Mouse (Mus musculus): ENCODE measurements around the gene H2-Q1.
"Not testable (repeated sequence)": the region's sequence is repeated elsewhere in the genome, so short reads cannot be mapped to it uniquely, and the experiment has no call there.

Gene H2-Q1

DNA sequence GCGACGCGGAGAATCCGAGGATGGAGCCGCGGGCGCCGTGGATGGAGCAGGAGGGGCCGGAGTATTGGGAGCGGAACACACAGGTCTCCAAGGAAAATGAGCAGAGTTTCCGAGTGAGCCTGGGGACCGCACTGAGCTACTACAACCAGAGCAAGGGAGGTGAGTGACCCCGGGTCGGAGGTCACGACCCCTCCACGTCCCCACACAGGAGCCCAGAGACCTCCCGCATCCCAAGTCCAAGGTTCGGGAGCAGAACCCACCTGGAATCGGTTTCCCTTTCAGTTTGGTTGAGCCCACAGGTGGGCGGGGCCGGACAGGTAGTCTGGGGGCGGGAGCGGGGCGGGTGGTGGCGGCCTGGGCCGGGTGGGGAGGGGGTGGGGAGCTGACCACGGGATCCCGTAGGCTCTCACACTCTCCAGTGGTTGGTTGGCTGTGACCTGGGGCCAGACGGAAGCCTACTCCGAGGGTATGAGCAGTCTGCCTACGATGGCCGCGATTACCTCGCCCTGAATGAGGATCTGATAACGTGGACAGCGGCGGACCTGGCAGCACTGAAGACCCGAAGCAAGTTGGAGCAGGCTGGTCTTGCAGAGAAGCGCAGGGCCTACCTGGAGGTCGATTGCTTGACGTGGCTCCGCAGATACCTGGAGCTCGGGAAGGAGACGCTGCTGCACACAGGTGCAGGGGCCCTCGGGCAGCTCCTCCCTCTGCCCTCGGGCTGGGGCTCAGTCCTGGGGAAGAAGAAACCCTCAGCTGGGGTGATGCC, 22.7 kb downstream of the H2-Q1 start:
- DNase-seq (ENCODE audit: low read depth, low spot score) = peak; percentile 60

- not testable (repeated sequence) for DNase-seq (ENCODE audit: low read depth, low spot score)
These were observed 27.5 kb downstream of the H2-Q1 start for GRCm38 (mm10) chr17:35347659-35348058.

DNA sequence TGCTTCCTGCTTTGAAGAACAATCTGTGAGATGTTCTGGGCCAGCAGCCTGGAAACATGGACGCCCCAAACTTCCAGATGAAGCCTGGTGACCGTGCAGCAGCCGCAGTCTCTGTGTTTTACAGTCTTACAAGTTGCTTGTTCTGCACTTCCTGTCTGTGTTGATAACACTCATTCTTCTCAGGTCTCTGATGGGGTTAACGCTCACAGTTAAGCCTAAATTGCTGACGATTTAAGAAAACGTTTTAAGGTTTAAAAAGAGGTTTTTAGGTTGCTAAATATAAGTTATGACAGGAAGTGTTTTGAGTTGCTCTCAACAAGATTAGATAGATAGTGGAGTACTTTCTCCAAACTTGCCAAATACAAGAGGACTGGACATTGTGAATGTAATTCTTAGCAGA, 33.1 kb downstream of the H2-Q1 start:
- DNase-seq (ENCODE audit: low read depth, low spot score) = peak; percentile 51

GRCm38 (mm10) chr17:35354071-35354470, 33.9 kb downstream of the H2-Q1 start:
- peak; percentile 37 for DNase-seq (ENCODE audit: low read depth, low spot score)

- no peak for DNase-seq (ENCODE audit: low read depth, low spot score)
These were observed 36.9 kb downstream of the H2-Q1 start for GRCm38 (mm10) chr17:35357086-35357485.

DNA sequence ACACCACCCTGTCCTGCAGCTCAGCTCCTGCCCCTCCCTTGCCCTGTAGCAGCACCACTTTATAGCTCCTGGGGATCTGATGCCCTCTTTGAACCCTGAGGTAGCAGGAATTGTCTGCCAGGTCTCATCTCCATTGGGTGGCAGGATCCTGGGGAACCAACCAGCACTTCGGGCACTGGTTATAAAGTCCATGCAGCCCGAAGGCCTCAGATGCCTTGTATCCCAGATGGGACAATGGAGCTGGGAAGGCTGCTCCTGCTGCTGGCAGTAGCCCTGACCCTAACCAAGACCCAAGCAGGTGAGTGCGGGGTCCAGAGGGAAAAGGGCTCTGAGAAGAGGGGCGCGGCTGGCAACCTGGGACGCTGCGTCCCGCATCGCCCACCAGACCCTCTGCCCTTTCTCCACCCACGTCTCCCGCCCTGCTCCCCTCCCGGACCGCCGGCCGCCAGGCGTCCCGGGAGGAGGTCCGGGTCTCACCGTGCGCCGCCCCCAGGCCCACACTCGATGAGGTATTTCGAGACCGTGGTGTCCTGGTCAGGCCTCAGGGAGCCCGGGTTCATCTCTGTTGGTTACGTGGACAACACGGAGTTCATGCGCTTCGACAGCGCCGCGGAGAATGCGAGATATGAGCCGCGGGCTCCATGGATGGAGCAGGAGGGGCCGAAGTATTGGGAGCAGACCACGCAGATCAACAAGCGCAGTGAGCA, 38.7 kb downstream of the H2-Q1 start:
- no peak for DNase-seq (ENCODE audit: low read depth, low spot score)

DNA sequence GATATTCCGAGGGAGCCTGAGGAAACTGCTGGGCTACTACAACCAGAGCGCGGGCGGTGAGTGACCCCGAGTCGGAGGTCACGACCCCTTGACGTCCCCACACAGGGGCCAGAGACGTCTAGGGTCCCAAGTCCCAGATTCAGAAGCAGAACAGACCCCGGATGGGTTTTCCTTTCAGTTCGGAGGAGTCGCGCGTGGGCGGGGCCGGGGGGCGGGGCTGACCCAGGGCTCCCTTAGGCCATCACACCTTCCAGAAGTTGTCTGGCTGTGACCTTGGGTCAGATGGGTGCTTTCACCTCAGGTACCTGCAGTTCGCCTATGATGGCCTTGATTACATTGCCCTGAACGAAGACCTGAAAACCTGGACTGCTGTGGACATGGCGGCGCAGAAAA, 39.3 kb downstream of the H2-Q1 start:
- DNase-seq (ENCODE audit: low read depth, low spot score) = peak; percentile 67
